Mouse (Mus musculus) yolk sac, embryonic 10.5 days (tissue): ENCODE measurements around the gene Gm9903.

Source experiments
- DNase-seq: peaks from one replicate; pipeline ENCODE4 v3.0.0-alpha.2; 2017; ENCODE audit warnings: low spot score

Gene Gm9903

GRCm38 (mm10) chr5:33640652-33641051, 10.9 kb downstream of the Gm9903 start:
- no peak for DNase-seq

- DNase-seq = no peak
These were observed 21.3 kb downstream of the Gm9903 start for GRCm38 (mm10) chr5:33651017-33651416.

GRCm38 (mm10) chr5:33651541-33651920, 21.8 kb downstream of the Gm9903 start:
- no peak for DNase-seq

GRCm38 (mm10) chr5:33651921-33652782, 22.4 kb downstream of the Gm9903 start, which contains the start of gene Slbp:
TSS of gene Slbp (minus strand) at chr5:33652574.
- peak; percentile 98 for DNase-seq

- no peak for DNase-seq
These were observed 23.1 kb downstream of the Gm9903 start for GRCm38 (mm10) chr5:33652783-33653173.

GRCm38 (mm10) chr5:33654424-33654823, 24.7 kb downstream of the Gm9903 start:
- no peak for DNase-seq

GRCm38 (mm10) chr5:33655251-33655840, 25.6 kb downstream of the Gm9903 start:
- no peak for DNase-seq

GRCm38 (mm10) chr5:33656739-33657138, 27.0 kb downstream of the Gm9903 start:
- no peak for DNase-seq

- DNase-seq = no peak
These were observed 27.6 kb downstream of the Gm9903 start for GRCm38 (mm10) chr5:33657251-33657786.

GRCm38 (mm10) chr5:33657787-33658663, 28.3 kb downstream of the Gm9903 start, which contains the start of the genes Tacc3 and Tmem129:
TSS of gene Tacc3 (plus strand) at chr5:33658128.
TSS of gene Tmem129 (minus strand) at chr5:33658416.
- DNase-seq = peak; percentile 99

- DNase-seq = no peak
These were observed 28.9 kb downstream of the Gm9903 start for GRCm38 (mm10) chr5:33658664-33659050.

- no peak for DNase-seq
These were observed 38.5 kb downstream of the Gm9903 start for GRCm38 (mm10) chr5:33668223-33668622.

GRCm38 (mm10) chr5:33671659-33672058, 41.9 kb downstream of the Gm9903 start:
- no peak for DNase-seq

- no peak for DNase-seq
These were observed 44.7 kb downstream of the Gm9903 start for GRCm38 (mm10) chr5:33674439-33674838.

GRCm38 (mm10) chr5:33675964-33676363, 46.2 kb downstream of the Gm9903 start:
- peak; percentile 43 for DNase-seq

GRCm38 (mm10) chr5:33678244-33678643, 48.5 kb downstream of the Gm9903 start:
- DNase-seq = no peak

GRCm38 (mm10) chr5:33681044-33681443, 51.3 kb downstream of the Gm9903 start:
- no peak for DNase-seq
